Mouse (Mus musculus) c-Kit-positive CD71-negative TER-119-negative erythroid progenitor cells, embryonic 14.5 days (primary cell): ENCODE results near the gene Fam170b.

Source experiments
- DNase-seq: peaks from one replicate; pipeline ENCODE4 v3.0.0-alpha.2; 2013; ENCODE audit warnings: low read depth

Fam170b gene

GRCm38 (mm10) chr14:32827994-32828650, 5.6 kb upstream of the Fam170b start:
- no peak for DNase-seq

DNA sequence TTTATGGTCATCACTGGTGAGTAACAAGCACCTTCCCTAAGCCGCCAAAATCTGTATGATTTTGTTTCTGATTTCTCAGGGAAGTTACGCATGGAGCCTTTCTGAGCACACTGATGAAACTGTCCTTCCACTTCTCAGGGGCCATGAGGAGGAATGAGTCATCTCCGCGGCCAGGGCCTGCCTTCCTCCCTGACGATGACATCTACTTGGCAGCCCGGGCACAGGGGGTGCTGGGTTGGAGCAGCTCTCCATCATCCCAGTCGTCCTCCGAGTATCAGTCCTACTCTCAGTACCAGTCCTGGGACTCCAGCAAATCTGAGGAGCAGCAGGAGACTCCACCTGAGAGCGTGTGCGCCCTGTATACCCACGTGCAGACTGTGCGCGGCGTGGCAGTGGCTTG, 1.4 kb downstream of the Fam170b start:
- no peak for DNase-seq

- DNase-seq: no peak
Measured at GRCm38 (mm10) chr14:32835596-32835995, 1.8 kb downstream of the Fam170b start.

DNA sequence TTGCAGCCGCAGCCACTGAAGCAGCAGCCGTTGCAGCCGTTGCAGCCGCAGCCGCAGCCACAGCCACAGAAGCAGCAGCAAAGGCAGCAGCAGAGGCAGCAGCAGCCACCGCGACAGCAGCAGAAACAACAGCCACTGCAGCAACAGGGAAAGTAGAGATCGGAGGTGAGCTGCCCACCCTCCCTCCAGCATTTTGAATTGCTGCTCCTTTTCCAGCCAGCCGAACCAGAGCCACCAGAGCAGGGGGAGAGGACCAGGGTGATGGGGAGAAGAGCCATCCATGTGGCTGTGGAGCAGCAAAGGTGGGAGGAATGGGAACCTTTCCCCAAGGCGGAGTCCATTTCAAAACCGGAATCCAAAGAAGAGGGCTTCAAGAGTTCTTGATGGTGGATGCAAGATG, 2.4 kb downstream of the Fam170b start:
- DNase-seq: no peak

GRCm38 (mm10) chr14:32842052-32842451, 8.3 kb downstream of the Fam170b start:
- no peak for DNase-seq

DNA sequence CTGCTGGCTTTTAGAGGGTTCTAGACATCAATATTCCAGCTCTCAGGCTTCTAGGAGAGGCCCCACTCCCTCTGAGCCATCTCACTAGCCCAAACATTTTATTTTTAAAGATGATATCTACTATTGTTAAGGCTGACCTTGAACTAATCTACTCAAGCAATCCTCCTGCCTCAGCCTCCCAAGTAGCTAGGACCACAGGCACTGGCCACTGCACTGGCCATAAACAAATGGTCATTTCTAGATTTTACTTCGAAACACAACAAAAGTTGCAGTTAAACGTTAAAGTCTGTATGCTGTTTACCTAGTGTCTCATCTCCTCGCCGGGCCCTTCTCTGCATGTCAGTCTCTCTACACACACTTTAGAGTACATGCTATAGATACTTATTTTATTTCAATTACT, 20.3 kb downstream of the Fam170b start:
- DNase-seq: no peak

GRCm38 (mm10) chr14:32856246-32856645, 22.5 kb downstream of the Fam170b start:
- no peak for DNase-seq

- no peak for DNase-seq
Measured at GRCm38 (mm10) chr14:32856681-32857328, 23.0 kb downstream of the Fam170b start, which contains the start of gene Vstm4. Gene Vstm4 (plus strand): TSS chr14:32856756.

DNA sequence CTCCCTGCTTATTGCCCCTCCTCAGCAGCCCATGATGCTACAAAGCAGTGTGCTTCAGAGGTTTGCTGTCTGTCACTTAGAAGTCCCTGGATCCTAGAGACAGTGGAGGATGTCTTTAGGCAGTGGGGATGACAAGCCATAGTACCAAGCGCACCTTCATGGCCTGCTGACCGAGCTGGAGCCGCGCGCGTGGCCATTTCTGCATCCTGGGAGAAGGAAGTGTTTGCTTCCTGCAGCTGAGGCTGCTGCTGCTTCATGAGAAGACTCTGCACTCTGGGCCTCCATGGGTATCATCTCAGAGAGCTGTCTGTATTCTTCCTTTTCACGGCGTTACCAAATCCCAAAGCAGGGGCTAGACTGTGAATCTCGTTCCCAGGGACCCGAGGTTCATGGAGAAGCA, 24.6 kb downstream of the Fam170b start:
- no peak for DNase-seq

DNA sequence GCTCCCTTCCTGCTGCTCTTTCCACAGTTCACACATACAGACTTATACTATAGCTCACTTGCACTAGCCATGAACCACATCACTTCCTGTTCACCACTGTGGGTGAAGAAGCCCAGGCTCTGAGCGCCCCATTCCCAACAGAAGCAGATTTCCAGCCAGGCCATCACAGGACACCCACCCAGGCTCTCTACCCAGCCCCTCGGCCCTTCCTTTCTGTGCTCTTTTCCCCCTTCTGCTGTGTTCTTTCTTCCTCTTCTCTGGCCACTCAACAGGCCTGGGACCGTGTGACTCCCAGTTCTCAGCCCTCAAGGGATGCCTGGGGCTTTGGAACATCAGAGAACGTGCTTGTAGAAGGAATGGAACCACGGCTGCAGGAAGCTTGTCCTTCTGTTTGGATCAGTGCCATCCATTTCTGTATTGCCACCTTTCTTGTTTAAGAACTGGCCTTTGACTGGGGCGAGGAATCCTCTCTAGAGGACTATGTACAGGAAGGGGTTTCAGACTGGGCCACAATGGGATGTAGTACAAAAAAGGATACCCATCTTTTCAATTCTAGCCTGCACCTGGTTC, 25.3 kb downstream of the Fam170b start:
- DNase-seq: no peak

GRCm38 (mm10) chr14:32859831-32860569, 26.2 kb downstream of the Fam170b start:
- DNase-seq: no peak

- DNase-seq: no peak
Measured at GRCm38 (mm10) chr14:32861149-32861581, 27.4 kb downstream of the Fam170b start.

GRCm38 (mm10) chr14:32861656-32862055, 27.9 kb downstream of the Fam170b start:
- DNase-seq: no peak

DNA sequence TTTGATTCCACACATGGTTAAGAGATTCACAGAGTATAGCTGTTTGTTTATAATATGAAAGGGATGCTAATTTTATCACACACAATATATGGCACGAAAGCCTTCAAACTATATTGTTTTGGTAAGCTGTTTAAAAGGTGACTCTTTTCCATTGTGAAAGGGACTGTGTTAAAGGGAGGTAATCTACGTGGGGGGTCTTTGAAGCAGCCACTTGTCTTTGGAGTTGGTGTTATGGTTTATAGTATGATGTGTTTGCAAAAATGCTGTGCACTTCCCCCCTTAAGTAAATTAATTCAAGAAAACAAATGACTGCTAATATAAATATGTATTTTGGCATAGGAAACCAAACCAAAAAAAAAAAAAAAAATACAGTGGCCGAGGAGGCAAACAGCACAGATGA, 31.6 kb downstream of the Fam170b start:
- no peak for DNase-seq

- DNase-seq: no peak
Measured at GRCm38 (mm10) chr14:32871963-32872362, 38.2 kb downstream of the Fam170b start.

DNA sequence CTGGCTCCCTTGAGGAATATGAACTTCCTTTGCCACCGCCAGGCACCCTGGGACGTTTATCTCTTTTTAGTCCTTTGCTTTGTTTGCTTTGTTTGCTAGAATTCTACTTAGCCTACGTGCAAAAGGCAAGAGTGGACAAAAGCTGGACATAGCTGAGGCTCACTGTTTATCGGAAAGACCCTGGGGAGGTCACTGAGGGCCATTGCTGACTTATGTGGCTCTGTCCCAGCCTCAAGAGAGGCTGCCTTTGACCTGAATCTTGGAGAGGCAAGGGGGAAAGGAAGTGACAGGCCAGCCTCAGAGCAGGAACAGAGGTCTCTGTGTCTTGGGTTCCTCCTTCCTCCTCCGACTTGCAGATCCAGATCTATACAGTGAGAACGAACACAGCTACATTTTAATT, 43.8 kb downstream of the Fam170b start:
- no peak for DNase-seq

GRCm38 (mm10) chr14:32880332-32880731, 46.6 kb downstream of the Fam170b start:
- no peak for DNase-seq

DNA sequence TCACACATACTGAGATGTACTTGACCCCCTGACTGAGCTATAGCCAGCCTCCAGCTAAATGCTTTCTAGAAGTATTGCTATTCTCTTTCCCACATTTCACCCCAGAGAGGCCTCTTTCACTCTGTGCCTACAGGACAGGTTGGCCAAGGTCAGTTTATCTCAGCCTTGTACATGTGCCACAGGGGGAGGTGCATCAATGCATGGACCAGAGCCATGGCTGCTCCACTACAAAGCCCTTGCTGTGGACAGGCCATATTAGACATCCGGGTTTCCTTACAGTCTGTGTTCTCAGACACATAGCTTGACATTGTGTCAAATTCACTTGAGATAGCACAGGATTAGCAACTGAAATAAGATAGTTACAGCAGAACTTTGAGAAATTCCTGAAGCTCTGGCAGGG, 47.9 kb downstream of the Fam170b start:
- DNase-seq: no peak
